Mouse (Mus musculus) C2C12 (cell line): ENCODE results near the gene Synpr.

ENCODE experiments used
- CTCF ChIP-seq: IDR thresholded peaks from one replicate; pipeline ENCODE4 v1.5.1; 2011; ENCODE audit not compliant: control insufficient read depth, insufficient read depth, insufficient read length
- MAX ChIP-seq: IDR thresholded peaks from one replicate; pipeline ENCODE4 v1.6.1; 2011; ENCODE audit warnings: mild to moderate bottlenecking, control low read depth

- TF ChIP-seq CTCF: no peak
- no peak for TF ChIP-seq MAX
Measured at GRCm38 (mm10) chr14:13440723-13441122, 156.1 kb downstream of the Synpr start.
